Mouse (Mus musculus) bone marrow macrophage, adult 2 months (primary cell): ENCODE results near the gene Rab31. TPM values are rescaled to one million over a fixed set of nuclear protein-coding genes. Genes with fewer than 3 reads are reported as not detected.
"Not testable (repeated sequence)": the region's sequence is repeated elsewhere in the genome, so short reads cannot be mapped to it uniquely, and the experiment has no call there.

ENCODE experiments used
- H3K27ac ChIP-seq: 2 replicates; pipeline ENCODE4 v1.5.1; 2012; ENCODE audit warnings: low read depth, low read length; ENCODE audit not compliant: insufficient read depth
- H3K4me1 ChIP-seq: 2 replicates; pipeline ENCODE4 v1.6.1; 2012; ENCODE audit warnings: low read length; ENCODE audit not compliant: control insufficient read depth, insufficient read depth
- H3K4me3 ChIP-seq: 2 replicates; pipeline ENCODE4 v1.5.1; 2012; ENCODE audit warnings: mild to moderate bottlenecking, low read length, moderate library complexity; ENCODE audit not compliant: insufficient read depth
- CTCF ChIP-seq: IDR thresholded peaks from 2 replicates; pipeline ENCODE4 v1.5.1; 2012; ENCODE audit warnings: low read depth, mild to moderate bottlenecking, low read length, moderate library complexity
- POLR2A ChIP-seq: IDR thresholded peaks from 2 replicates; pipeline ENCODE4 v1.6.1; 2012; ENCODE audit warnings: mild to moderate bottlenecking, low read depth, low read length, borderline replicate concordance
- polyA plus RNA-seq: library from polyadenylated mRNA; stranded (reverse); fragments of >200 nt; gene quantifications from 2 replicates; pipeline ENCODE4 v1.2.4, GENCODE M21; 2012; ENCODE audit not compliant: missing spikeins, insufficient read depth, insufficient read length

Rab31 gene
- polyA plus RNA-seq, 1 experiment, result 128 TPM

GRCm38 (mm10) chr17:65643579-65643978 is 129.0 kb downstream of the Rab31 start:
- Histone ChIP-seq H3K4me1 (peaks cover 43% of the 10 kb centered on the region), H3K27ac (no peak overlapping the region), H3K4me3 (no peak overlapping the region)
- no peak for TF ChIP-seq POLR2A
- TF ChIP-seq CTCF, result no peak

GRCm38 (mm10) chr17:65643051-65643521 is 129.5 kb downstream of the Rab31 start:
- Histone ChIP-seq H3K4me1 (peaks cover 39% of the 10 kb centered on the region), H3K27ac (no peak overlapping the region), H3K4me3 (no peak overlapping the region)
- TF ChIP-seq POLR2A, result no peak
- no peak for TF ChIP-seq CTCF

- Histone ChIP-seq H3K4me3 (no peak overlapping the region), H3K4me1 (peaks cover 39% of the 10 kb centered on the region), H3K27ac (no peak overlapping the region)
- no peak for TF ChIP-seq POLR2A
Measured at GRCm38 (mm10) chr17:65642578-65642991, 130.0 kb downstream of the Rab31 start.

DNA sequence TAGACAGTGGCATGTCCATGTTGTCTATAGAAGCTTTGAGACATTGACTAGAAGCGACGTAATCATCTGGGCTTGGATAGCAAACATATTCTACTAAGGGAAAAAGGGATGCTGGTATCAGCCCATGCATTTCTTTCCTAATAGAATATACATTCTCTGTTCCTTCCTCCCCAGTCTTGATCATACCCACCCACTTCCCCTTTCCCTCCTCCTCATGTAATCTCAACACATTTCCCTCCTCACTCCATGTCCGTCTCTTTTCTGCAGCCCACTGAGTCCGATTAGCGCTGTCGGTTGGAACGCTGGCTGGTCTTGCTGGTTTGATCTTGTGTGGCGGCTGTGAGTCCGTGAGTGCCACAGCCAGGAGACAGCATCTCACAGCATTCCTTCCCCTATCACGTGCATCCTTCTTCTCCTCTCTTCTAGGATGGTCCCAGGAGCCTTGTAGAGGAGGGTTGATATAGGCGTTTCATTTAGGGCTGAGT is 130.8 kb downstream of the Rab31 start, which contains the start of gene Txndc2:
Gene Txndc2 (minus strand): TSS at position 435 of the 485 bp plus-strand sequence.
- Histone ChIP-seq H3K27ac (no peak within 1 kb of the TSS), H3K4me1 (peaks cover 39% of the 10 kb centered on the region), H3K4me3 (no peak within 1 kb of the TSS)
- TF ChIP-seq POLR2A (no peak), CTCF (no peak)

DNA sequence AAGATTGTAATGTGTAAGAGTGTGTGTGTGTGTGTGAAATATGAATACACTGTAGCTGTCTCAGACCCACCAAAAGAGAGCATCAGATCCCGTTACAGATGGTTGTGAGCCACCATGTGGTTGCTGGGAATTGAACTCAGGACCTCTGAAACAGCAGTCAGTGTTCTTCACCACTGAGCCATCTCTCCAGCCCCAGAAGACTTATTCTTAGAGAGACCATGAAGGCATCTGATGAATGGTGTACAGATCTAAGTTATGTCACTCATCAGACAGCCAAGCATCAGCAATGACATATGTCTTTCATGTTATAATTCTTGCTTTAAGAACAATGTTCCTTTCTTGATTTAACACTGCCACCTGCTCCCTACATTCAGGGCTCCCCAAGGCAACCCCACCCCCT is 133.4 kb downstream of the Rab31 start:
- no peak overlapping the region for H3K27ac ChIP-seq
- H3K4me1 ChIP-seq, result peaks cover 43% of the 10 kb centered on the region
- no peak for TF ChIP-seq CTCF
- TF ChIP-seq POLR2A, result no peak
- H3K4me3 ChIP-seq, result no peak overlapping the region

GRCm38 (mm10) chr17:65635715-65636360 is 136.7 kb downstream of the Rab31 start:
- Histone ChIP-seq H3K27ac (no peak overlapping the region), H3K4me3 (peak overlapping the region; percentile 23), H3K4me1 (peaks cover 14% of the 10 kb centered on the region)
- TF ChIP-seq CTCF (no peak), POLR2A (no peak)

GRCm38 (mm10) chr17:65629943-65630342 is 142.6 kb downstream of the Rab31 start:
- Histone ChIP-seq H3K4me1 (peaks cover 13% of the 10 kb centered on the region), H3K4me3 (no peak overlapping the region), H3K27ac (no peak overlapping the region)
- no peak for TF ChIP-seq POLR2A
- TF ChIP-seq CTCF, result no peak

GRCm38 (mm10) chr17:65628823-65629532 is 143.6 kb downstream of the Rab31 start:
- not testable (repeated sequence) for H3K4me3 ChIP-seq, H3K27ac ChIP-seq
- H3K4me1 ChIP-seq, result peaks cover 13% of the 10 kb centered on the region

- Histone ChIP-seq H3K27ac (no peak overlapping the region), H3K4me3 (no peak overlapping the region), H3K4me1 (peaks cover 13% of the 10 kb centered on the region)
- TF ChIP-seq CTCF (no peak), POLR2A (no peak)
Measured at GRCm38 (mm10) chr17:65626301-65626700, 146.3 kb downstream of the Rab31 start.

DNA sequence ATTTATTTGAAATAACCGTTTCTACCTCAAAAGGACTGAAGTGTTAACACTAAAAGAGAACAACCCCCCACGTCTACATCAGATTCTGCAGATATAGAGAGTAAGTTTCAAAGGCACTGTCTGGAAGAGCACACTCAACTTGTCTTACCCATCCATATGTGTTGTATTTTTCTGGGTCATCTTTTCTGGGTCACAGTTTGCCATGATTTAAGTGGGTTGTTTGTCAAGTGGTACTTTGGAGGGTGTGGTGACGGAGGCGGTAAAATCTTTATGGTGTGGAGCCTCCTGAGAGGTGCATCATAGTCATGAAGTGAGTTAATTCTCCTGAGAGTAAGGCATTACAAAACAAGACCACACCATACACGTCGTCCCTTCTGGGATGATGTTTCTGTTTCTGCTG is 147.0 kb downstream of the Rab31 start:
- Histone ChIP-seq H3K4me3 (no peak overlapping the region), H3K27ac (no peak overlapping the region), H3K4me1 (peaks cover 7% of the 10 kb centered on the region)
- TF ChIP-seq CTCF, result no peak
- TF ChIP-seq POLR2A, result no peak
